Mouse (Mus musculus): Measurements from ENCODE around the gene Ak5. TPM values are rescaled to one million over a fixed set of nuclear protein-coding genes. Genes with fewer than 3 reads are reported as not detected.
A peak's percentile ranks its signal among the peaks of the same experiment; 100 is the strongest.
"Not testable (repeated sequence)": the region's sequence is repeated elsewhere in the genome, so short reads cannot be mapped to it uniquely, and the experiment has no call there.

Gene Ak5
- total RNA-seq, 2 experiments from 2014 or later: 240 to 257 TPM

DNA sequence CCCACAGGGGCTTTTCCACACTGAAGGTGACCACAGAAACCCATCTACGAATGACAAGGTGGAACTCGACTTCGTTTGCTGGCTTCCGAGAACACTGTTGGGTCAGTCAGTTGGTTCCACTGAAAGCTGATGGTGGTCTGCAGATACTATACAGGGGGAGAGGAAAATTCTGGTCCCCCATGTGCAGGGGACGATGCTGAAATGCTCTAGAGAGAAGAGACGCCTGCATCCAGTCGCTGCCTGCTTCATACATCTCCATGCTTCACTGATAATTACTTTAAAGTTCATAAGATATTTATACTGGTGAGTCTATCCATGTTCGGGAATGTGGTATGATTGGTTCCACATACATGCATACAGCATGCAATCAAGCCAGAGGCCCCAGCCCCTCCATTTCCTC lies 186.0 kb downstream of the Ak5 start:
- no peak for DNase-seq (ENCODE audit: extremely low spot score in 1 of 2, low spot score in 1 of 2)

DNA sequence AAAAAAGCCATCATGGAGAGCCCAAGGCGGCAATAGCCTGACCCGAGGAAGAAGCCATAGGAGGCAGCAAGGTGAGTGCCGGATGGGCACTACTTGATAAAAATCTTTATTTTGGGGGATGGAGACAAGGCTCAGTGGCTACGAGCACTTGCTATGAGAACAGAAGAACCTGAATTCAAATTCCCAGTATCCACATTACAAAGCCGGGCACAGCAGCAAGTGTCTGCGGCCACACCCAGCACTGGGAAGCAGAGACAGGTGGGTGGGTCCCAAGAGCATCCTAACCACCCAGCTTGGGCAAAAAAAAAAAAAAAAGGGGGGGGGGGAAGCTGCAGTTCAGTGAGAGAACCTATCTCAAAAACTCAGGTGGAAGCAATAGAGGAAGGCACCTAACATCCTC lies 187.8 kb downstream of the Ak5 start:
- no peak for DNase-seq (ENCODE audit: extremely low spot score in 1 of 2, low spot score in 1 of 2)

DNA sequence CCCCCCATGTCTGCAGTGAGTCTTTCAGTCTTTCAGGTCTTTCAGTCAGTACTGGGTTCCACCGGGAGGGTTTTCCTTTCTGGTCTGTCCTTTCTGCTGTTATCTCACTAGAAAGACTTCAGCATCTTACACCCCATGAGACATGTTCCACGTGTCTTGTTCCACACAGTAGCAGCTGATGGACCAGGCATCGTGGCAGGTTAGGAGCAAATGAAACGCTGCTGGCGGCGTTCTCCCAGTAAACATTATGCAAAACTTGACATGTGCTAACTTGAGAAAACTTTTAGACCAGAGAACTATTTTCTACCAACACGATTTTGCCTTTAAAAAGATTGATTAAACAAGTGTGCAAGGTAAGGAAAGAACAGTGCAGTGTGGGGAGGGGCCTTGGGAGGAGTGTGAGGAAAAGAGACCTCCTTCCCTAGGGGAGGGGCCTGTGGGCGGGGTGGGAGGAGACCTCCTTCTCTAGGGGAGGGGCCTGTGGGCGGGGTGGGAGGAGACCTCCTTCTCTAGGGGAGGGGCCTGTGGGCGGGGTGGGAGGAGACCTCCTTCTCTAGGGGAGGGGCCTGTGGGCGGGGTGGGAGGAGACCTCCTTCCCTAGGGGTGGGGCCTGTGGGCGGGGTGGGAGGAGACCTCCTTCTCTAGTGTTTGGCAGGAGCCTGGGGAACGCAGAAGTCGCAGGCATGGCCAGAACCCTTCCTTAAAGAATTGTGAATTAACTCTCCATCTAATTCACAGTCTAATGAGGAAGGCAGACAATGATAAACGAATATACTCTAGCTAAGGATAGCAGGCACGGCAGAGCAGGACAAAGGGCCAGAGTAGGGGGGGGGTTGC lies 189.3 kb downstream of the Ak5 start:
- DNase-seq (ENCODE audit: extremely low spot score in 1 of 2, low spot score in 1 of 2): no peak

DNA sequence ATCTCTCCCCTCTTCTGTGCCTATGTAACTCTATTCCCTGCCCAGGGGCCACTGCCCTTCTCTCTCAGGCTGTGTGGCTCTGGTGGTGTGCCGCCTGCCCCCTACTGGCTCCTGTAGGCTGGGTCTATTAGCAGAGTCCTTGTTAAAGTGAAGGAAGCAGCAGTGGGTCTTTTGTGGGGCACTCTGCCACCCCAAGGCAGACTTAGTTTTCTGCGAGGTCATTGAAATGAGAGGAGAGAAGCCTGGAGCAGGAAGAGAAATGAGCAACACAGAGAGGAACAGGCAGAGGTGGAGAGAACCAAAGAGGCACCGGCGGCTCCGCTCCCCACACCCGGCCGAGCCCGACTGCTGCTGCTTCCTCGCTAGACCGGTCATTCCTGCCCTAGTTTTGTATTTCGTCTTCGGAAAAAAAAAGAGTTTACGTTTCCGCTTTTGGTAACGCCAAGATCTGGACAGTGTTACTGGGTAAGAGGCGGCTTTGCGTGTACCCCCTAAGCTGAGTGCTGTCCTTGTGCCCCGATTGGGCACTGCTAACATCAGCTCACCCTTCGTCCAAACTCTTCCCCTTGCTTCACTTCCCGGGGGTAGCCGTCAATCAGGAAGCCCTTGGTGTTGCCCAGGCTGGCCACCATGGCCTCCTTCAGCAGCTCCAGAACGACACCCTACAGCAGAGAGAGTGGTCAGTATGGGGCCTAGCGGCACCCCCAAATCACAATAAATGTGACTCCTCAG lies 190.2 kb downstream of the Ak5 start:
- DNase-seq (ENCODE audit: extremely low spot score in 1 of 2, low spot score in 1 of 2): peak; percentile 32 to 44

DNA sequence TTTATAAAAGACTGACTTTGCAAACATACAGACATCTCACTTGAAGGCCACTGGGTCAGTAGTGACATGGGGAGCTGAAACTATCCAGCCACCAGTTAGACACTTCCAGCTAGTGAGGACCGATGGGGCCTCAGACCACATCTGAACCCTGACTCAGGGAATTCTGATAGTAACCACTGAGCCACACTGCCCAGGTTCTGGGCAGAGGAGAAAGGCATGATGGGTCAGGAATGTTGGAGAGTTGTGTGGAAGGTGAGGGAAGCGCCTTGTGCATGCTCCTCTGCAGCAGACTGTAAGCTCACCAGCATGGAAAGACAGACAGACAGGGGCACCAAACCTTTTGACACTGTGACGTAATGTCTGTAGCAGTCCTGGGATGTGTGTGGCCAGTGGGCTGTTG lies 192.3 kb downstream of the Ak5 start:
- no peak for DNase-seq (ENCODE audit: extremely low spot score in 1 of 2, low spot score in 1 of 2)

DNA sequence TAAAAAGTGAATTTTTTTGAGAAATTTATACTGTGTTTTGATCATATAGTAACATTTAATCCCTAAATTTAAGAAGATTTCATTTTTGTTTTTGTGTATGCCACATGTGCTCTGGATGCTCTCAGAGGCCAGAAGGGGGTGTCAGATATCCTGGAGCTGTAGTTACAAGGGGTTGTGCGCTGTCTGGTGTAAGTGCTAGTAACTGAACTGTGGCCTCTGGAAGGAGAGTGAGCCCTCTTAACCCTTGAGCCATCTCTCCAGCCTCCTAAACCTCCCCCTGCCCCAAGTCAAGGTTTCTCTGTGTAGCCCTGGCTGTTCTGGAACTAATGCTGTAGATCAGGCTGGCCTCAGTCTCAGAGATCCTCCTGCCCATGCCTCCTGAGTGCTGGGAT lies 192.9 kb downstream of the Ak5 start:
- DNase-seq (ENCODE audit: extremely low spot score in 1 of 2, low spot score in 1 of 2): no peak

DNA sequence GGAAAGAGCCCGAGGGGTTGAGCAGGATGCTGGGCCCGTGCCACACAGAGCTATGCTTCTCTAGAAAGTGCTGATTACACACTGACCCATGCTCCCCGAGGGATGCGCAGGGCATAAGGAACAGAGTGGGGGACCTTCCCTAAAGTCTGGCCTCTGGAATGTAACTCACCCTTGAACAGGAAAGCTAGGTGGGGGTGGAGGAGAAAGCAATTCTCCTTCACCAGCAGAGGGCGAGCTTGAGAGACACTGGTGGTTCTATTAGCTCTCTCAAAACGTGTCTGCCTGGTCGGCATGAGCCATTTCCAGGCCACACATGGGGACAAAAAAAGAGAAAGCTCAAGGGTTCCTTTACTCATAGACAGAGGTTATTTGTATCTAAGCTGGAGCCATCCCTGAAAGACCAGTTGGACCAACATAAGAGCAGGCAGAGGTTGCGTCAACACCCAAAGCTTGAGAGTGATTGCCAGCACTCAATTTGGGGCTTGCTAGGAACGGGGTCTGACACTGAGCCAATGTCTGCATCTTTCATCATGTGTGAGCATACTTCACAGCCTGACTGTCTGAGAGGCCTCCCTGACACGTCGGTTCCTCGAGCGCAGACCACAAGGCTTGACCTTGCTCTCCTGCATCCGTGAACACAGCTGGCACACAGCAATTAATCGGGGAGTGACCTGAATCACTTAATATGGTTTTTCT lies 193.4 kb downstream of the Ak5 start:
- peak in 1 of 2 experiments; percentile 74 for DNase-seq (ENCODE audit: extremely low spot score in 1 of 2, low spot score in 1 of 2)

DNA sequence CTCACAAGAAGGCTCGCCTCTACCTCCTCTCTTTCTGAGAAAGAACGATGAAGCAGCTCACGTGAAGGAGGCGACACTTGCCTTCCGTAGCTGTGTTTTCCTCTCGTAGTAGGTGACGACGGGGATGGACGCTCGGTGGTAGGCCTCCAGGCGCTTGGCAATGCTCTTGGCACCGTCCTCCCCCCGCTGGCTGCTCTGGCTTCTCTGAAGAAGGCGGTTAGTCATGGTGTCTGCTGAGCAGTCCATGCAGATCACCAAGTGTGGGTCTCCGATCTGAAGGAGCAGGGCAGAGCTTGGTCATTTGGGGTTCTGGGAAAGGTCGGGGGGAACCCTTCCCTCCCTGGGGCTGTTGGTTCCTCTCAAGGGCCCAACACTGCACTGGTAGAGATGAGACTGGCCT lies 195.5 kb downstream of the Ak5 start:
- no peak for DNase-seq (ENCODE audit: extremely low spot score in 1 of 2, low spot score in 1 of 2)

DNA sequence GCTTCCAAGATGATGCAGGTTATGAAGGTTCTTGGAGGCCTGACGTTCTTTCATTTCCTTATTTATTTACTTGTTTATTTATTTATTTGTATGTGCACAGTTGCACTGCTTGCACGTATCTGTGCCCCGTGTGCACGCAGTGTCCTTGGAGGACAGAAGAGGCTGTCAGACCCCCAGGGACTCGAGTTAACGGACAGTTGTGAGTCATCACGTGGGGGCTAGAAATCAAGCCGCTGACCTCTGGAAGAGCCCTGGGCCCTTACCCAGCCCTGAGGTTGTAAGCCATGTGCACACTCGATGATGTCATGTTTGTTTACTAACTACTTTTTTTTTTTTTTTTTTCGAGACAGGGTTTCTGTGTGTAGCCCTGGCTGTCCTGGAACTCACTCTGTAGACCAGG lies 197.8 kb downstream of the Ak5 start:
- DNase-seq (ENCODE audit: extremely low spot score in 1 of 2, low spot score in 1 of 2): no peak

DNA sequence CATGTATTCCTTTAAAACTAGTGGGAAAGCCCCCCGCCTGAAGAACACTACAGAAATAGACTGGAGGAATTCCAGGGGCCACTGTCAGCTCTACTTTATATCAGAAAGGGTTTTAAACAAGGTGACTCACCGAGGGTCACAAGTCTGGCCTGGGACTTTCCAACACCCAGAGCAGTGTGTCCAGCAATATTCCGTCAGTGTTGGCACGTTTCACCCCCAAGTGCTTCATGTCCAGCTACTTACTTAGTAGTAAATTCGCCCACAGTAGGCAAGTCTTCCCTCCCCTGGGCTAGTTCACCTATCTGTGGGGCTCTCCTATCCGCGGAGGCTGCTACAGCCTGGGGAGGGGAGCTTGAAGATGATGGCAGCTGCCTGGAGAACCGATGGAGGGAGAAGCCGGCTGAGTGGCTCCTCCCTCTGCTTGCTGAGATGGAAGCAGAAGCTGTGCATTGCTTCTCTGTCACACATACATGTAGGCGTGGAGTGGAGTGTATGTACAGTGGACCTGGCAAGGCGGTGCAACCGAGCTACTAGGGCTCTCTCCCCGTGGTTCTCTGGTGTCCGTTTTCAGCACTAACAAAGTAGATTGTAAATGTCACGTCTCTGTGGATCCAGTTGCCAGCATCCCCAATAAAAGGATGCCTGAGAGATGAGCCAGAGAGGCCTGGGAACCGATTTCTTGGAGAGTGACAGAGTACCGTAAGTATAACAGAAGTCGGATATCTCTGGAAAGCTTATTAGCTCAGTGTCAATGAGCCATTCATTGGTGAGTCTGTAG lies 198.5 kb downstream of the Ak5 start:
- no peak for DNase-seq (ENCODE audit: extremely low spot score in 1 of 2, low spot score in 1 of 2)

DNA sequence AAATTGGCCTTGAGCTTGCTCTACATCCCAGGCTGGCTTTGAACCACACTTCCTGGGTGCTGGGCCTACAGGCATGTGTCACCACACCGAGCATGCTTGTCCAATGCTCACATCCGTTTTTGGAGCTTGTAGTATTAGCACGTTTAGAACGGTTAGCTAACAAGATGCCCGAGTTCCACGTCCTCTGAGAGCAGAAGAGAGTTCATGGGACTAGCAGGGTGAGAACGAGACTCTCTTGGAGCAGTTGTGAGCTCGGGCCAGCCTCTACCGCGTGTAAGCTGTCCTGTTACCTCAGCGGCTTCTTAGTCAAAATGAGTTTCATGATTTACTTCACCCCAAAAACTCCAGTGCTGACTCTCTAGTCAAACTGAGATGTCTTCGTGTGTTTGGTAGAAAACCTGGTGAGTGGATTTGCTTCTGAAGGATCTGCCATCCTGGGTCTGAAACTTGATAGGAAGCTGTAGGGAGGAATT lies 199.6 kb downstream of the Ak5 start:
- DNase-seq (ENCODE audit: extremely low spot score in 1 of 2, low spot score in 1 of 2): no peak

DNA sequence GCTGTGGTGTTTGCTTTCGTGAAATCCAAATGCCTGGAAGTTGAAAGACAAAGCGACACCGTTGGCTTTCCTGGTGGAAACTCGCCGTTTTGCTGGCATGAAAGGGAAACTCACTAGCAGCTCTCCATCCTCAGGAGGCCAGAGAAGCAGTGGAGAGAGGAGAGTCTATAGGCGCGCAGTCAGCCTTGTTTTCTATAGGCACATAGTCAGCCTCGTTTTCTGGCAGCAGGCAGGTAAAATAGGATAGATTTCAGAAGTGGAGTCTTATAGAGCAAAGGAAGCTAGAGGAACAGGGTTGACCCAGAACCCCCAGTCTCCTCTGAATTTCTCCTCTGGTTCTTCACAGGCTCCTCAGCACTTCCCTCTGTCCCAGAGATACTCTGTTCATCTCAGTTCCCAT lies 200.1 kb downstream of the Ak5 start:
- no peak for DNase-seq (ENCODE audit: extremely low spot score in 1 of 2, low spot score in 1 of 2)

DNA sequence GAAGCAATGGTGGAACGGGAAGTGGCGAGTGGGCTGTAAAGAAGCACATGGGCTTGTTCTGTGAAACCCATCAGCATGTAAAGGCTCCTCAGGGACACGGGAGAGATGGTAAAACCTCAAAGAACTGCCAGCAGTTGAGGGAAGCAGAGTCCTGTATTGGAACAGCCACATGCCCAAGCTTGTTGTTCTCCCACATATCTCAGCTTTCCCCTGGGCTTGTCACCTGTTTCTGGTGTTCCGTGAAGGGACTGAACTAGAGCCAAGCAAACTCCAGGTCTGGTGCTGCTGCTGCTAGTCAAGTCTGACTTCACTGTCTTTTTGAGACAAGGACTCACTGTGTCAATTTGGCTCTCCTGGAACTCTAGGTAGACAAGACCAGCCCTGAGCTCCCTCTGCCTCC lies 200.8 kb downstream of the Ak5 start:
- no peak for DNase-seq (ENCODE audit: extremely low spot score in 1 of 2, low spot score in 1 of 2)

DNA sequence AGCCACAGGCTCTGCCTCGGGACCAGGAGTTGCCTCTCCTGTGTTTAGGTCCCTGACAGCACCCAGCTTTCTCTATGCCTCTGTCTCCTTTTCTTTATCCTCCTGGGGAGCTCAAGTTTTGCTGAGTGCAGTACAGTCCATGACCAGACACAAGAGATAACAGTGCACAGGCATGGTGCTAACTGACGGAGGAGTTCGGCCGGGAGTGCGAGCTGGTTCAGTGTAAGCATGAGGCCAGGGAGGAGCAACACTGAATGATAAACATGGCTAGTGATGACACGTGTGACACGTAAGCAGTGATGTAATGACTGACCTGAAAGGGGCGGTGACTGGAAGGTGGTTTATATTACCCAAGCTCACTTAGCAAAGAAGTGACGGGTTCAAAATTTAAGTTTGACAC lies 201.3 kb downstream of the Ak5 start:
- no peak for DNase-seq (ENCODE audit: extremely low spot score in 1 of 2, low spot score in 1 of 2)

DNA sequence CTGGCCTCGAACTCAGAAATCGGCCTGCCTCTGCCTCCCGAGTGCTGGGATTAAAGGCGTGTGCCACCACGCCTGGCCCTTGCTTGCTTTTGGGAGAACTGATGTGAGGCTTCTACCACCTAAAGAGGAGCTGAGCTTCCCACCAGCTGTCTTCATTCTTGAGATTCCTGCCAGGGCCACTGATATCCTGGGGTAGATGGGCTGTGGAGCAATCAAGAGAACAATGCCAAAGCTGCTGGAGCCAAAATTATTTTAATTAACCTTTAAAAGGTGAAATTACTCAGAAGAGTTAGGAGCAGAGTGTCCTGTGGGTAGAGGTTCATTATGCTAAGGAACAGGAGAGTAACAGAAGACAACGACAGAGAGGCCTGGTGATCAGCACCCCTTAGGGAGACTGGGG lies 202.8 kb downstream of the Ak5 start:
- DNase-seq (ENCODE audit: extremely low spot score in 1 of 2, low spot score in 1 of 2): no peak

DNA sequence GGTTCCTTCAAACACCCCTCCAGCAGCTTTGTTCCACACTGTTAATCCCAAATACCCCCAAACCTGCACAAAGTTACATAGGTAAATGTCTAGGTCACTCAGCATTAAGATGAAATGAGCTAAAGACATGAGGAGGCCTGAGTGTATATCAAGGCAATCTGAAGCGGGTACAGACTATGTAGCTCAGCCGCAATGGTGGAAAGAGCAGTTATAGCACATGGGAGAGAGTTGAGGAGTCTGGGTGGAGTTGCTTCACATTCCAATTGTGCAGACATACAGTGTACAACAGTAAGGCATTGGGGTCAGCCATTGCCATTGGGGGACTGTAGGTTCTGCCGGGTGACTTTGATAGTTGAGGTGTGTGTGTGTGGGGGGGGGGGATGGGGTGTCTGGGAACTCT lies 203.7 kb downstream of the Ak5 start:
- no peak for DNase-seq (ENCODE audit: extremely low spot score in 1 of 2, low spot score in 1 of 2)

DNA sequence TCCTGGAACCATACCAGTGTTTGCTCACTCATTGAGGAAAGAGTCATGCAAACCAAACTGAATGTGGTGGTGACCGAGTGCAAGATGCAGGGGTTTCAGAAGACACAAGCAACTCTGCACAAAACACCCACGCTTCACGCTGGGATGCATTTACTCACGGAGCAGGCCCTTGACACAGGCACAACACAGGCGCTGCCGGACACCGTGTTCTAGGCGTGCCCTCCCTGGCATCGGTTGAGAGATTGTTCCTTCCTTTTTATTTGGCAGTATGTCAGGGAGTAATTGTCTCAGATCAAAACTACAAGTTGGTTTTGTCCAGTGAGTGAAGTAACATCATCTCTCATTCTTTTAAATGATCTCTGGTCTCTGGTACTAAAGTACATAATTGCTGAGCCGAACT lies 205.3 kb downstream of the Ak5 start:
- no peak for DNase-seq (ENCODE audit: extremely low spot score in 1 of 2, low spot score in 1 of 2)

DNA sequence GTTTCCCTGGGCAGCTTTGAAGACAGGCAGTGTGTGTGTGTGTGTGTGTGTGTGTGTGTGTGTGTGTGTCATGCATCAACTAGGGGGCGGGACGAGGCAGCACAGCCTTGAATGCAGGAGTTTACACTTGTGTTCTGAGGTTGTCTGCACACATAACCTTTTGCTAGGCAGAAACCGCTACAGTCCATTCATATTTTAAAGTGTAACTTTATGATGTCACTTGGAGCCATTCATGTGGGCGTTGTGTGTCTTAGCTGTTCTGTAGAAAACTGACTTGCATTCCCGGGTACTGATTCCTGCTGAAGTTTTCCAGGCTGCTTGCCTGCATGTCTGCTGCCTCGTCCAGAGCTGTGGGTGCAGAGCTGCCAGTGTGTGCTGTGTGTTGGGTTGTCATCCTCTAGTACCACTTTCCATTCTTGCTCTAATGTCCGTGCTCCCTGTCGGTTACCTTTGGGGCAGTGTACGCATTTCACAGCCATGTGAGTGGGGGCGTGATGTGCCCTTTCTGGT lies 206.1 kb downstream of the Ak5 start:
- no peak for DNase-seq (ENCODE audit: extremely low spot score in 1 of 2, low spot score in 1 of 2)

DNA sequence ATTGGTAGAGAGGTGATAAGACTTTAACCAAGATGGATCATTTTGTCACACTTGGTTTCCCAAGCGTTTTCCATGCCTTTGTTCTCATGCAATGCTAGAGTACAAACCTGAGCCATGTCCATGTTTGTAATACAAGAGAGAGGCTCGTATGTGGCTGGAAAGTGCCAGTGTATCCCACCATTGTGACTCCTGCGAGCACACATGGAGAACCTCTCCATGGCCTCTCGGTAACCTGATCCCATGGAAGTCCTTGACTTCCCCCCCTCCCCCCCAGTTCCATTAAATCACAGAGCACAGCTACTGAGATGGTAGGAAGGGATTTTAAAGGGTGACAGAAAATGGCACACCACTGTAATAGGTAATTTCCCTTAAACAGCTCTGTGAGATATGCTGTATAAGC lies 207.4 kb downstream of the Ak5 start:
- no peak for DNase-seq (ENCODE audit: extremely low spot score in 1 of 2, low spot score in 1 of 2)

DNA sequence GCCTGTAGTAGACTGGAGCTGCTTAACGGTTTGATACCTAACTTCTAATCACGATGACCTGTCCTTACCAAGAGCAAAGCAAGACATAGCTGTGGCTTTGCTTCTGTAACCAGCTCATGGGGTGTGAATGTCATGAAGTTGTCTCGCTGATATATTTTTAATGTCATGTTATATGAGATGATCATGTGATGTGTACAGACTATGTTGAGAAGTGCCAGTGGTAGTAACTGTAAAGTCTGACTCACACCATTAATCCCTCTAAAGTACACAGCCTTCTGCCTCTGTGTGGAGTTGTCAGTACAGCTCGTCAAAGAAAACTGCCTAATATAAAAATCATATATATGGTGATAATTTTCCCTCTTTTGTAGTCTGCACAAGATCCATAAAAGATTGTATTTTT lies 209.3 kb downstream of the Ak5 start:
- not testable (repeated sequence) for DNase-seq (ENCODE audit: extremely low spot score in 1 of 2, low spot score in 1 of 2)

Measured in layer of hippocampus, postnatal 25 days (tissue).